Mouse (Mus musculus) ES-Bruce4 (cell line): ENCODE results near the gene Spns2.

ENCODE experiments used
- CTCF ChIP-seq: IDR thresholded peaks from one replicate; pipeline ENCODE4 v1.8.1; 2011; ENCODE audit warnings: low read depth, low read length
- POLR2A ChIP-seq: IDR thresholded peaks from one replicate; pipeline ENCODE4 v1.8.1; 2011; ENCODE audit warnings: low read length; ENCODE audit not compliant: insufficient read depth

GRCm38 (mm10) chr11:72497367-72497766 lies 7.7 kb upstream of the Spns2 start:
- no peak for TF ChIP-seq POLR2A
- TF ChIP-seq CTCF: no peak
